Comparison of ENCODE assay signal across 14 mouse cellular contexts in genomic region chr13:3877185-3877584, GRCm38 (mm10). TPM values are rescaled to one million over a fixed set of nuclear protein-coding genes. Genes with fewer than 3 reads are reported as not detected.
DNase-seq lines count a peak whose midpoint lies in the region; ATAC-seq and TF ChIP-seq lines count a peak whose summit lies in the region.
"Had no signal": no experiment of that assay in that cellular context is flagged by ENCODE, and none has a peak within 500 bp of the region (broad histone marks: within the 10 kb centered on the region; RNA-seq: fewer than 3 reads in every experiment).

No protein-coding gene starts in this region.

- WGBS in hindbrain, embryonic 16.5 days, result 70% methylated on average over 6 of the region's 6 CpGs
- WGBS in hindbrain, embryonic 14.5 days, result 63% methylated on average over 6 of the region's 6 CpGs
- 75% methylated on average over 6 of the region's 6 CpGs for WGBS in limb, embryonic 14.5 days

- DNase-seq in hindbrain, embryonic 14.5 days (ENCODE audit: low spot score), result no peak
- DNase-seq in urinary bladder, postnatal 14 days (ENCODE audit: low spot score), result peak; percentile 67
- no peak for DNase-seq in urinary bladder, postnatal 4 days (ENCODE audit: low spot score in 2 of 2)
- DNase-seq in limb, embryonic 14.5 days (ENCODE audit: low spot score), result no peak
- no peak for DNase-seq in right cerebral cortex, postnatal 4 days
- DNase-seq in gastrocnemius, postnatal 4 days (ENCODE audit: low spot score in 2 of 2), result no peak
- DNase-seq: cerebellum, postnatal 36 days; kidney, adult 2 months had no signal

- 0 out of 2 replicates have a peak, but pooled peaks have one; percentile 6 for ATAC-seq in hindbrain, embryonic 16.5 days
- ATAC-seq in hindbrain, embryonic 14.5 days (ENCODE audit: low FRiP score), result no peak
- ATAC-seq in limb, embryonic 14.5 days (ENCODE audit: low FRiP score, low read depth), result no peak; the same call in 1 of the 2 replicates
- ATAC-seq: forebrain, embryonic 13.5 days had no signal

- no peak overlapping the region for H3K27ac ChIP-seq in hindbrain, embryonic 16.5 days (ENCODE audit: low read depth, low read length)
- no peak overlapping the region for H3K27ac ChIP-seq in hindbrain, embryonic 14.5 days
- 0 out of 2 replicates have a peak overlapping the region, but pooled peaks have one; percentile 15 for H3K27ac ChIP-seq in limb, embryonic 14.5 days (replicated peaks; ENCODE audit: low read depth, low read length)
- H3K27ac ChIP-seq: forebrain, embryonic 13.5 days; neural tube, embryonic 13.5 days had no signal

- peaks cover 3% of the 10 kb centered on the region; the same call in 1 of the 2 replicates for H3K36me3 ChIP-seq in hindbrain, embryonic 16.5 days (ENCODE audit: control insufficient read depth, insufficient read depth, low read length)
- no peaks in the 10 kb centered on the region for H3K36me3 ChIP-seq in hindbrain, embryonic 14.5 days (replicated peaks; ENCODE audit: control insufficient read depth, insufficient read depth)
- peaks cover 11% of the 10 kb centered on the region for H3K36me3 ChIP-seq in limb, embryonic 14.5 days (ENCODE audit: control insufficient read depth, insufficient read depth, low read length)

- no peak for TF ChIP-seq POLR2A in limb, embryonic 14.5 days (IDR thresholded peaks at IDR 0.05; ENCODE audit: borderline replicate concordance, extremely low read depth, insufficient read depth, insufficient read length)

- H3K27me3 ChIP-seq in hindbrain, embryonic 16.5 days (replicated peaks; ENCODE audit: control insufficient read depth, insufficient read depth, low read length), result no peaks in the 10 kb centered on the region
- no peaks in the 10 kb centered on the region for H3K27me3 ChIP-seq in hindbrain, embryonic 14.5 days (ENCODE audit: control insufficient read depth, insufficient read depth, low read length)
- no peaks in the 10 kb centered on the region for H3K27me3 ChIP-seq in limb, embryonic 14.5 days (ENCODE audit: control insufficient read depth, insufficient read depth, low read length)
- H3K27me3 ChIP-seq: forebrain, embryonic 13.5 days; neural tube, embryonic 13.5 days had no signal

- no peaks in the 10 kb centered on the region for H3K9me3 ChIP-seq in hindbrain, embryonic 16.5 days (ENCODE audit: control insufficient read depth, low read length)
- no peaks in the 10 kb centered on the region for H3K9me3 ChIP-seq in hindbrain, embryonic 14.5 days (ENCODE audit: control insufficient read depth, low read length)
- H3K9me3 ChIP-seq in limb, embryonic 14.5 days (ENCODE audit: control insufficient read depth, low read length), result no peaks in the 10 kb centered on the region
- H3K9me3 ChIP-seq: forebrain, embryonic 13.5 days; neural tube, embryonic 13.5 days had no signal

- no peak overlapping the region for H3K9ac ChIP-seq in hindbrain, embryonic 16.5 days (ENCODE audit: low read depth, low read length)
- H3K9ac ChIP-seq in hindbrain, embryonic 14.5 days, result no peak overlapping the region
- no peak overlapping the region for H3K9ac ChIP-seq in limb, embryonic 14.5 days (ENCODE audit: low read depth, low read length, severe bottlenecking)
- H3K9ac ChIP-seq: forebrain, embryonic 13.5 days; neural tube, embryonic 13.5 days had no signal

- H3K4me1 ChIP-seq in hindbrain, embryonic 16.5 days (ENCODE audit: control insufficient read depth, insufficient read depth, low read depth, low read length), result no peaks in the 10 kb centered on the region
- no peaks in the 10 kb centered on the region for H3K4me1 ChIP-seq in hindbrain, embryonic 14.5 days (replicated peaks; ENCODE audit: control insufficient read depth, insufficient read depth, low read length)
- H3K4me1 ChIP-seq in limb, embryonic 14.5 days (ENCODE audit: control insufficient read depth, insufficient read depth, low read length), result peaks cover 2% of the 10 kb centered on the region; the same call in 1 of the 2 replicates
- H3K4me1 ChIP-seq: forebrain, embryonic 13.5 days; neural tube, embryonic 13.5 days had no signal

- no peak overlapping the region for H3K4me2 ChIP-seq in hindbrain, embryonic 16.5 days (ENCODE audit: low read length)
- no peak overlapping the region for H3K4me2 ChIP-seq in hindbrain, embryonic 14.5 days (replicated peaks)
- H3K4me2 ChIP-seq in limb, embryonic 14.5 days (replicated peaks; ENCODE audit: low read depth, low read length, severe bottlenecking), result no peak overlapping the region
- H3K4me2 ChIP-seq: forebrain, embryonic 13.5 days; neural tube, embryonic 13.5 days had no signal

- H3K4me3 ChIP-seq in hindbrain, embryonic 16.5 days (ENCODE audit: low read length), result no peak overlapping the region
- H3K4me3 ChIP-seq in hindbrain, embryonic 14.5 days (replicated peaks; ENCODE audit: low read length), result no peak overlapping the region
- no peak overlapping the region for H3K4me3 ChIP-seq in limb, embryonic 14.5 days (replicated peaks; ENCODE audit: low read length)
- H3K4me3 ChIP-seq: forebrain, embryonic 13.5 days; neural tube, embryonic 13.5 days had no signal

RNA-seq across cellular contexts. Expression of gene Calm5, which starts 23.2 kb away (rescaled TPM):
- not detected in 2 replicates for polyA plus RNA-seq in hindbrain, embryonic 16.5 days (2015; fragmentation: Nextera tagmentation; extraction: Ambion mirVana)
- polyA plus RNA-seq in hindbrain, embryonic 14.5 days (2014; fragmentation: Nextera tagmentation; extraction: Ambion mirVana), result not detected in 2 replicates
- not detected in 2 replicates for polyA plus RNA-seq in limb, embryonic 14.5 days (2012; rRNA removed)
- polyA plus RNA-seq in limb, embryonic 14.5 days (2014; fragmentation: Nextera tagmentation; extraction: Ambion mirVana), result 0.47 and 0.94 TPM in 2 replicates
- total RNA-seq in gastrocnemius, postnatal 4 days (2021), result not detected
- total RNA-seq: granulocyte monocyte progenitor cell, adult 5-6 weeks; left cerebral cortex, adult 8-10 months; megakaryocyte progenitor cell, adult 5-6 weeks had no signal
- polyA plus RNA-seq: forebrain, embryonic 13.5 days; kidney, adult 2 months; neural tube, embryonic 13.5 days had no signal

RNA-seq across cellular contexts. Expression of gene Calm4, which starts 39.6 kb away (rescaled TPM):
- polyA plus RNA-seq in hindbrain, embryonic 16.5 days (2015; fragmentation: Nextera tagmentation; extraction: Ambion mirVana), result 0.17 and 0.18 TPM in 2 replicates
- not detected in 2 replicates for polyA plus RNA-seq in hindbrain, embryonic 14.5 days (2014; fragmentation: Nextera tagmentation; extraction: Ambion mirVana)
- 3.6 and 8.6 TPM in 2 replicates for polyA plus RNA-seq in limb, embryonic 14.5 days (2012; rRNA removed)
- polyA plus RNA-seq in limb, embryonic 14.5 days (2014; fragmentation: Nextera tagmentation; extraction: Ambion mirVana), result 21.5 and 51.5 TPM in 2 replicates
- 1 to 10 TPM in 1 of 2 experiments, under 1 TPM in 1; 0.61 to 1.6 TPM for total RNA-seq in gastrocnemius, postnatal 4 days (2021)
- total RNA-seq: granulocyte monocyte progenitor cell, adult 5-6 weeks; left cerebral cortex, adult 8-10 months; megakaryocyte progenitor cell, adult 5-6 weeks had no signal
- polyA plus RNA-seq: forebrain, embryonic 13.5 days; kidney, adult 2 months; neural tube, embryonic 13.5 days had no signal

RNA-seq across cellular contexts. Expression of gene Net1, which starts 40.8 kb away (rescaled TPM):
- 11.7 and 12.9 TPM in 2 replicates for polyA plus RNA-seq in hindbrain, embryonic 16.5 days (2015; fragmentation: Nextera tagmentation; extraction: Ambion mirVana)
- polyA plus RNA-seq in hindbrain, embryonic 14.5 days (2014; fragmentation: Nextera tagmentation; extraction: Ambion mirVana), result 10.2 and 12.1 TPM in 2 replicates
- polyA plus RNA-seq in limb, embryonic 14.5 days (2012; rRNA removed), result 70.0 and 71.8 TPM in 2 replicates
- 115 TPM in 2 replicates for polyA plus RNA-seq in limb, embryonic 14.5 days (2014; fragmentation: Nextera tagmentation; extraction: Ambion mirVana)
- 10 to 100 TPM; 86.1 to 97.2 TPM for total RNA-seq in gastrocnemius, postnatal 4 days (2021)

RNA-seq across cellular contexts. Expression of gene Tubal3, which starts 40.9 kb away (rescaled TPM):
- polyA plus RNA-seq in hindbrain, embryonic 16.5 days (2015; fragmentation: Nextera tagmentation; extraction: Ambion mirVana), result not detected in 2 replicates
- polyA plus RNA-seq in hindbrain, embryonic 14.5 days (2014; fragmentation: Nextera tagmentation; extraction: Ambion mirVana), result not detected in 2 replicates
- polyA plus RNA-seq in limb, embryonic 14.5 days (2012; rRNA removed), result 0.03 TPM in 1 of 2 replicates, not detected in the other
- not detected in 2 replicates for polyA plus RNA-seq in limb, embryonic 14.5 days (2014; fragmentation: Nextera tagmentation; extraction: Ambion mirVana)
- total RNA-seq in gastrocnemius, postnatal 4 days (2021), result not detected
- total RNA-seq: granulocyte monocyte progenitor cell, adult 5-6 weeks; left cerebral cortex, adult 8-10 months; megakaryocyte progenitor cell, adult 5-6 weeks had no signal
- polyA plus RNA-seq: forebrain, embryonic 13.5 days; kidney, adult 2 months; neural tube, embryonic 13.5 days had no signal
